Mouse (Mus musculus): ENCODE results near the gene Grb2. TPM values are rescaled to one million over a fixed set of nuclear protein-coding genes. Genes with fewer than 3 reads are reported as not detected.
"Not testable (repeated sequence)": the region's sequence is repeated elsewhere in the genome, so short reads cannot be mapped to it uniquely, and the experiment has no call there.

Gene Grb2
- polyA plus RNA-seq, 1 experiment from 2014 or later = 184 TPM

GRCm38 (mm10) chr11:115651680-115652079 lies 56.7 kb downstream of the Grb2 start:
- Histone ChIP-seq H3K9me3 (no peaks in the 10 kb centered on the region), H3K4me2 (no peak overlapping the region), H3K4me1 (replicated peaks) (peaks cover 11% of the 10 kb centered on the region), H3K27me3 (no peaks in the 10 kb centered on the region), H3K4me3 (no peak overlapping the region), H3K36me3 (peaks cover 59% of the 10 kb centered on the region), H3K9ac (no peak overlapping the region), H3K27ac (no peak overlapping the region)
- WGBS = 91% methylated on average over 3 of the region's 3 CpGs
- no peak for ATAC-seq (ENCODE audit: low FRiP score)

GRCm38 (mm10) chr11:115649706-115650105 lies 58.7 kb downstream of the Grb2 start:
- 63% methylated on average over 10 of the region's 10 CpGs for WGBS
- H3K27ac ChIP-seq = peak overlapping the region; percentile 72

GRCm38 (mm10) chr11:115647459-115647858 lies 60.9 kb downstream of the Grb2 start:
- no peak overlapping the region for H3K4me3 ChIP-seq
- WGBS = 68% methylated on average over 6 of the region's 6 CpGs
- no peak overlapping the region for H3K27ac ChIP-seq
- no peak overlapping the region for H3K4me2 ChIP-seq
- H3K36me3 ChIP-seq = peaks cover 68% of the 10 kb centered on the region
- H3K4me1 ChIP-seq (replicated peaks) = peaks cover 11% of the 10 kb centered on the region
- no peak overlapping the region for H3K9ac ChIP-seq
- no peaks in the 10 kb centered on the region for H3K27me3 ChIP-seq
- ATAC-seq (ENCODE audit: low FRiP score) = no peak
- H3K9me3 ChIP-seq = no peaks in the 10 kb centered on the region

More at GRCm38 (mm10) chr11:115649706-115650105, 58.7 kb downstream of the Grb2 start:
- Histone ChIP-seq H3K4me1 (replicated peaks) (peaks cover 11% of the 10 kb centered on the region), H3K27me3 (no peaks in the 10 kb centered on the region), H3K4me3 (no peak overlapping the region), H3K9ac (0 out of 2 replicates have a peak overlapping the region, but pooled peaks have one; percentile 24), H3K9me3 (no peaks in the 10 kb centered on the region), H3K36me3 (peaks cover 71% of the 10 kb centered on the region), H3K4me2 (no peak overlapping the region)
- ATAC-seq (ENCODE audit: low FRiP score) = no peak

- no peak overlapping the region for H3K4me2 ChIP-seq
- no peak overlapping the region for H3K9ac ChIP-seq
- no peaks in the 10 kb centered on the region for H3K9me3 ChIP-seq
- H3K27me3 ChIP-seq = no peaks in the 10 kb centered on the region
- ATAC-seq (ENCODE audit: low FRiP score) = no peak
- H3K36me3 ChIP-seq = peaks cover 64% of the 10 kb centered on the region
- no peak overlapping the region for H3K4me3 ChIP-seq
- H3K27ac ChIP-seq = no peak overlapping the region
- peaks cover 11% of the 10 kb centered on the region for H3K4me1 ChIP-seq (replicated peaks)
- 94% methylated on average over 9 of the region's 9 CpGs for WGBS
Observed at GRCm38 (mm10) chr11:115646439-115646838, 62.0 kb downstream of the Grb2 start.

- H3K36me3 ChIP-seq = peaks cover 62% of the 10 kb centered on the region
- H3K27ac ChIP-seq; ATAC-seq (ENCODE audit: low FRiP score); H3K27me3 ChIP-seq; H3K4me3 ChIP-seq; H3K9ac ChIP-seq; H3K4me2 ChIP-seq; H3K4me1 ChIP-seq (replicated peaks); H3K9me3 ChIP-seq: not testable (repeated sequence)
- 86% methylated on average over 14 of the region's 14 CpGs for WGBS
Observed at GRCm38 (mm10) chr11:115645498-115645897, 62.9 kb downstream of the Grb2 start.

- Histone ChIP-seq H3K4me1 (replicated peaks) (no peaks in the 10 kb centered on the region), H3K36me3 (peaks cover 56% of the 10 kb centered on the region), H3K4me3 (no peak overlapping the region), H3K9me3 (no peaks in the 10 kb centered on the region), H3K27me3 (no peaks in the 10 kb centered on the region), H3K27ac (no peak overlapping the region), H3K4me2 (no peak overlapping the region), H3K9ac (no peak overlapping the region)
- ATAC-seq (ENCODE audit: low FRiP score) = no peak
- 96% methylated on average over 13 of the region's 13 CpGs for WGBS
Observed at GRCm38 (mm10) chr11:115644308-115644707, 64.1 kb downstream of the Grb2 start.

GRCm38 (mm10) chr11:115643265-115643664 lies 65.1 kb downstream of the Grb2 start:
- H3K4me3 ChIP-seq = no peak overlapping the region
- H3K9me3 ChIP-seq = no peaks in the 10 kb centered on the region
- H3K4me1 ChIP-seq (replicated peaks) = no peaks in the 10 kb centered on the region
- H3K36me3 ChIP-seq = peaks cover 47% of the 10 kb centered on the region
- no peak overlapping the region for H3K27ac ChIP-seq
- no peak overlapping the region for H3K4me2 ChIP-seq
- H3K27me3 ChIP-seq = no peaks in the 10 kb centered on the region
- 74% methylated on average over 10 of the region's 10 CpGs for WGBS
- H3K9ac ChIP-seq = no peak overlapping the region
- no peak for ATAC-seq (ENCODE audit: low FRiP score)

GRCm38 (mm10) chr11:115642705-115643104 lies 65.7 kb downstream of the Grb2 start:
- no peaks in the 10 kb centered on the region for H3K27me3 ChIP-seq
- H3K4me3 ChIP-seq = no peak overlapping the region
- ATAC-seq (ENCODE audit: low FRiP score) = no peak
- no peak overlapping the region for H3K9ac ChIP-seq
- H3K9me3 ChIP-seq = no peaks in the 10 kb centered on the region
- 89% methylated on average over 2 of the region's 2 CpGs for WGBS
- no peaks in the 10 kb centered on the region for H3K4me1 ChIP-seq (replicated peaks)
- no peak overlapping the region for H3K4me2 ChIP-seq
- no peak overlapping the region for H3K27ac ChIP-seq
- peaks cover 41% of the 10 kb centered on the region for H3K36me3 ChIP-seq

- H3K4me2 ChIP-seq = no peak overlapping the region
- no peak overlapping the region for H3K27ac ChIP-seq
- H3K36me3 ChIP-seq = peaks cover 34% of the 10 kb centered on the region
- H3K9me3 ChIP-seq = no peaks in the 10 kb centered on the region
- no peaks in the 10 kb centered on the region for H3K27me3 ChIP-seq
- no peak overlapping the region for H3K4me3 ChIP-seq
- WGBS = 89% methylated on average over 4 of the region's 4 CpGs
- no peak for ATAC-seq (ENCODE audit: low FRiP score)
- no peak overlapping the region for H3K9ac ChIP-seq
- H3K4me1 ChIP-seq (replicated peaks) = no peaks in the 10 kb centered on the region
Observed at GRCm38 (mm10) chr11:115641664-115642036, 66.7 kb downstream of the Grb2 start.

- no peak for ATAC-seq (ENCODE audit: low FRiP score)
- 60% methylated on average over 14 of the region's 14 CpGs for WGBS
- Histone ChIP-seq H3K9ac (no peak overlapping the region), H3K4me3 (no peak overlapping the region), H3K4me2 (no peak overlapping the region), H3K9me3 (no peaks in the 10 kb centered on the region), H3K4me1 (replicated peaks) (no peaks in the 10 kb centered on the region), H3K36me3 (peaks cover 29% of the 10 kb centered on the region), H3K27ac (no peak overlapping the region), H3K27me3 (no peaks in the 10 kb centered on the region)
Observed at GRCm38 (mm10) chr11:115640978-115641663, 67.3 kb downstream of the Grb2 start.

GRCm38 (mm10) chr11:115640311-115640828 lies 68.0 kb downstream of the Grb2 start:
- WGBS = 83% methylated on average over 3 of the region's 4 CpGs
- H3K4me2 ChIP-seq = no peak overlapping the region
- H3K36me3 ChIP-seq = peaks cover 22% of the 10 kb centered on the region
- H3K4me3 ChIP-seq = no peak overlapping the region
- no peak overlapping the region for H3K27ac ChIP-seq
- H3K4me1 ChIP-seq (replicated peaks) = no peaks in the 10 kb centered on the region
- no peak for ATAC-seq (ENCODE audit: low FRiP score)
- H3K9ac ChIP-seq = no peak overlapping the region
- H3K27me3 ChIP-seq = no peaks in the 10 kb centered on the region
- H3K9me3 ChIP-seq = no peaks in the 10 kb centered on the region

- no peak for ATAC-seq (ENCODE audit: low FRiP score)
- Histone ChIP-seq H3K27ac (no peak overlapping the region), H3K27me3 (no peaks in the 10 kb centered on the region), H3K9ac (no peak overlapping the region), H3K4me1 (replicated peaks) (no peaks in the 10 kb centered on the region), H3K4me2 (no peak overlapping the region), H3K36me3 (peaks cover 16% of the 10 kb centered on the region), H3K4me3 (no peak overlapping the region), H3K9me3 (no peaks in the 10 kb centered on the region)
- 91% methylated on average over 4 of the region's 4 CpGs for WGBS
Observed at GRCm38 (mm10) chr11:115639540-115639939, 68.9 kb downstream of the Grb2 start.

All from hindbrain, embryonic 13.5 days (tissue).